8 mouse cellular contexts compared by ENCODE assay signal in the genomic region with DNA sequence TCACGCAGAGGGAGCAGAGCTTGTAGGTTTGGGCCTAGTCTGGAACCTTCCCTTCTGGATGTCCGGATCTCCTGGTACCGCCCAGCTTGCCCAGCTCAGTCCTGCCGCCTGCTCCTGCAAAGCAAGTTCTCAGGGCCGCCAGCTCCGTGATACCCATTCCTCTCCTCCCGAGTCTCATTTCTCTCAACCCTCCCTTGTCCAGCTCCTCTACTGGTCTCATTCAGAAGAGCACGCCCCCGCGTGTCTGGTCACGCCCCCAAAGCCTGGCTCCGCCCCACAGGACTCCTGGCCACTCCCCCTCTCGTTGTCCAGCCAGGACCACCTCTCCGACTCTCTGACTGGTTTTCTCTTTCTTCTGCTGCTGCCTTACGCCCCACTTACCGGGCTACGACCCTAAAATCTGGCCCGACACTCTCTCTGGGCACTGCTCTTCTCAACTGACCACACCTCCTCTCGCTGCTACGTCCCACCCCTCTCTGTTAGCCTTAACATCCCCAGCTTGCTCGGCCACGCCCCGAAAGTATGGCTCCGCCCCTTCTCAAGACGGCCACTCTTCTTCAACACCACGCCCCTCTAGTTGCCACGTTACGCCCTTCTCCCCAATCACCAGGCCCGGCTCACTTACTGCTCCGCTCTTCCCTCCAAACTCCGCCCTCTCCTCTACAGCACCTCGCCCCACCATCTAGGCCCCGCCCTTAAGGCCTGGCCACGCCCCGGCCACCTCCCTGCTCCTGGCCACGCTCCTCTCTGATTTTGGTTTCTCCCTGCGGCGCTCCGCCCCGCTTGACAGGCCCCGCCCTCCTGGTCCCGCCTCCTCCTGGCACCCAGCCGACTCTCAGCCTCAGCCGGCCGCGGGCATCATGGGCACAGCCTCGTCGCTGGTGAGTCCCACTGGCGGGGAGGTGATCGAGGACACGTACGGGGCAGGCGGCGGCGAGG. TPM values are rescaled to one million over a fixed set of nuclear protein-coding genes. Genes with fewer than 3 reads are reported as not detected.
DNase-seq lines count a peak whose midpoint lies in the region; ATAC-seq lines count a peak whose summit lies in the region.

Gene Nphp3, plus strand, starts transcription at position 624 of the 939 bp plus-strand sequence.

- peak within 1 kb of the TSS; percentile 68 for H3K27ac ChIP-seq in brown adipose tissue, adult 24 weeks (replicated peaks; ENCODE audit: low read depth, low read length)
- H3K27ac ChIP-seq in heart, embryonic 13.5 days (replicated peaks), result peak within 1 kb of the TSS; percentile 85
- H3K27ac ChIP-seq in liver, embryonic 12.5 days, result peak within 1 kb of the TSS; percentile 68
- peak within 1 kb of the TSS; percentile 96 for H3K27ac ChIP-seq in stomach, embryonic 15.5 days

- H3K4me3 ChIP-seq in brown adipose tissue, adult 24 weeks (ENCODE audit: insufficient read depth, low read depth, low read length), result peak within 1 kb of the TSS; percentile 82
- H3K4me3 ChIP-seq in heart, embryonic 13.5 days, result peak within 1 kb of the TSS; percentile 84
- peak within 1 kb of the TSS; percentile 66 for H3K4me3 ChIP-seq in liver, embryonic 12.5 days
- peak within 1 kb of the TSS; percentile 75 for H3K4me3 ChIP-seq in stomach, embryonic 15.5 days (replicated peaks)

- H3K4me1 ChIP-seq in brown adipose tissue, adult 24 weeks (ENCODE audit: control insufficient read depth, insufficient read depth, insufficient read length, low read length), result no peaks in the 10 kb centered on the region
- H3K4me1 ChIP-seq in heart, embryonic 13.5 days, result peaks cover 29% of the 10 kb centered on the region
- H3K4me1 ChIP-seq in liver, embryonic 12.5 days, result peaks cover 17% of the 10 kb centered on the region
- H3K4me1 ChIP-seq in stomach, embryonic 15.5 days, result peaks cover 10% of the 10 kb centered on the region; the same call in 1 of the 2 replicates

- peak; percentile 99 for DNase-seq in CD4-positive, CD25-positive, alpha-beta regulatory T cell, adult 2 months (ENCODE audit: low read depth, low spot score)
- DNase-seq in fat pad, adult 2 months (ENCODE audit: extremely low read depth, low read depth, low spot score), result peak; percentile 98
- peak; percentile 100 for DNase-seq in kidney, postnatal 10 days
- DNase-seq in natural killer cell, adult 2 months (ENCODE audit: low spot score in 2 of 2), result peak; percentile 100

- H3K36me3 ChIP-seq in heart, embryonic 13.5 days, result peaks cover 21% of the 10 kb centered on the region
- H3K36me3 ChIP-seq in liver, embryonic 12.5 days, result no peaks in the 10 kb centered on the region
- H3K36me3 ChIP-seq in stomach, embryonic 15.5 days, result peaks cover 3% of the 10 kb centered on the region; the same call in 1 of the 2 replicates

- H3K4me2 ChIP-seq in heart, embryonic 13.5 days, result peak within 1 kb of the TSS; percentile 76
- H3K4me2 ChIP-seq in liver, embryonic 12.5 days, result peak within 1 kb of the TSS; percentile 91
- H3K4me2 ChIP-seq in stomach, embryonic 15.5 days, result peak within 1 kb of the TSS; percentile 84

- H3K27me3 ChIP-seq in heart, embryonic 13.5 days (replicated peaks), result no peaks in the 10 kb centered on the region
- H3K27me3 ChIP-seq in liver, embryonic 12.5 days (replicated peaks), result peaks cover 15% of the 10 kb centered on the region
- no peaks in the 10 kb centered on the region for H3K27me3 ChIP-seq in stomach, embryonic 15.5 days (replicated peaks)

- H3K9me3 ChIP-seq in heart, embryonic 13.5 days, result no peaks in the 10 kb centered on the region
- no peaks in the 10 kb centered on the region for H3K9me3 ChIP-seq in liver, embryonic 12.5 days (replicated peaks)
- H3K9me3 ChIP-seq in stomach, embryonic 15.5 days, result no peaks in the 10 kb centered on the region

- under 1% methylated on average over 55 of the region's 55 CpGs for WGBS in heart, embryonic 13.5 days
- WGBS in liver, embryonic 12.5 days (ENCODE audit: insufficient replicate concordance), result 1% methylated on average over 55 of the region's 55 CpGs
- under 1% methylated on average over 55 of the region's 55 CpGs for WGBS in stomach, embryonic 15.5 days

- ATAC-seq in heart, embryonic 13.5 days (ENCODE audit: extremely low read depth, insufficient number of reproducible peaks, low FRiP score, low TSS enrichment), result peak; percentile 95
- peak; percentile 95 for ATAC-seq in liver, embryonic 12.5 days
- peak; percentile 97 for ATAC-seq in stomach, embryonic 15.5 days (ENCODE audit: insufficient read depth, low FRiP score, low read depth)

- H3K9ac ChIP-seq in heart, embryonic 13.5 days, result peak within 1 kb of the TSS; percentile 89
- peak within 1 kb of the TSS; percentile 63; the same call in 1 of the 2 replicates for H3K9ac ChIP-seq in liver, embryonic 12.5 days
- H3K9ac ChIP-seq in stomach, embryonic 15.5 days, result peak within 1 kb of the TSS; percentile 45

RNA-seq across cellular contexts. Expression of gene Nphp3, which starts in this region (rescaled TPM):
- 0.79 and 4.3 TPM in 2 replicates for polyA plus RNA-seq in brown adipose tissue, adult 24 weeks (2012; ENCODE audit: insufficient read depth, insufficient read length, missing spikeins)
- 4.1 and 4.8 TPM in 2 replicates for polyA plus RNA-seq in heart, embryonic 13.5 days (2015; fragmentation: Nextera tagmentation; extraction: Ambion mirVana)
- 2.3 TPM in 2 replicates for polyA plus RNA-seq in liver, embryonic 12.5 days (2016; fragmentation: Nextera tagmentation; extraction: Ambion mirVana)
- polyA plus RNA-seq in stomach, embryonic 15.5 days (2015; fragmentation: Nextera tagmentation; extraction: Ambion mirVana), result 4.6 and 5.6 TPM in 2 replicates

Comparison
In these comparisons a context has a peak if more than half of its experiments do, and no peak if none do; other contexts are left out.
1. Peak in every context shown above with its lines: DNase-seq, ATAC-seq, H3K4me3 ChIP-seq and H3K27ac ChIP-seq.